In genomic region chr4:132767914-132768876, GRCm38 (mm10) we compare ENCODE assay signal across 7 mouse cellular contexts. TPM values are rescaled to one million over a fixed set of nuclear protein-coding genes. Genes with fewer than 3 reads are reported as not detected.
A peak's percentile ranks its signal among the peaks of the same experiment; 100 is the strongest.
DNase-seq lines count a peak whose midpoint lies in the region; ATAC-seq lines count a peak whose summit lies in the region.

Rpa2 (plus strand) TSS chr4:132768332.

- peaks cover 4% of the 10 kb centered on the region for H3K36me3 ChIP-seq in embryonic facial prominence, embryonic 11.5 days (replicated peaks; ENCODE audit: control insufficient read depth, insufficient read depth, low read depth, low read length)
- H3K36me3 ChIP-seq in limb, embryonic 10.5 days = peaks cover 37% of the 10 kb centered on the region
- peaks cover 25% of the 10 kb centered on the region for H3K36me3 ChIP-seq in midbrain, embryonic 13.5 days

- H3K4me1 ChIP-seq in embryonic facial prominence, embryonic 11.5 days (ENCODE audit: control insufficient read depth, insufficient read depth, low read length) = no peaks in the 10 kb centered on the region
- H3K4me1 ChIP-seq in limb, embryonic 10.5 days = peaks cover 10% of the 10 kb centered on the region
- H3K4me1 ChIP-seq in midbrain, embryonic 13.5 days (replicated peaks) = peaks cover 12% of the 10 kb centered on the region

- no peaks in the 10 kb centered on the region for H3K27me3 ChIP-seq in embryonic facial prominence, embryonic 11.5 days (ENCODE audit: control insufficient read depth, insufficient read depth, low read length)
- no peaks in the 10 kb centered on the region for H3K27me3 ChIP-seq in limb, embryonic 10.5 days (ENCODE audit: low read depth, poor library complexity, severe bottlenecking)
- H3K27me3 ChIP-seq in midbrain, embryonic 13.5 days = no peaks in the 10 kb centered on the region

- H3K4me3 ChIP-seq in embryonic facial prominence, embryonic 11.5 days (ENCODE audit: low read depth, low read length) = peak within 1 kb of the TSS; percentile 84
- H3K4me3 ChIP-seq in limb, embryonic 10.5 days = peak within 1 kb of the TSS; percentile 94
- H3K4me3 ChIP-seq in midbrain, embryonic 13.5 days (replicated peaks) = peak within 1 kb of the TSS; percentile 66

- WGBS in embryonic facial prominence, embryonic 11.5 days = 0% methylated on average over 71 of the region's 71 CpGs
- WGBS in limb, embryonic 10.5 days = under 1% methylated on average over 71 of the region's 71 CpGs
- WGBS in midbrain, embryonic 13.5 days = under 1% methylated on average over 71 of the region's 71 CpGs

- 0 out of 2 replicates have a peak within 1 kb of the TSS, but pooled peaks have one; percentile 10 for H3K27ac ChIP-seq in embryonic facial prominence, embryonic 11.5 days (replicated peaks; ENCODE audit: low read depth, low read length)
- peak within 1 kb of the TSS; percentile 93 for H3K27ac ChIP-seq in limb, embryonic 10.5 days
- H3K27ac ChIP-seq in midbrain, embryonic 13.5 days = no peak within 1 kb of the TSS

- peak; percentile 95 for ATAC-seq in embryonic facial prominence, embryonic 11.5 days (replicated peaks; ENCODE audit: insufficient number of reproducible peaks, low FRiP score, low TSS enrichment, low read depth)
- ATAC-seq in granulocyte monocyte progenitor cell, adult 5-6 weeks (replicated peaks; ENCODE audit: poor library complexity, severe bottlenecking) = peak; percentile 97
- ATAC-seq in midbrain, embryonic 13.5 days = peak; percentile 98

- peak within 1 kb of the TSS; percentile 75 for H3K4me2 ChIP-seq in embryonic facial prominence, embryonic 11.5 days (ENCODE audit: low read depth, low read length)
- peak within 1 kb of the TSS; percentile 91 for H3K4me2 ChIP-seq in midbrain, embryonic 13.5 days (replicated peaks)

- H3K9ac ChIP-seq in embryonic facial prominence, embryonic 11.5 days (replicated peaks; ENCODE audit: low read length) = peak within 1 kb of the TSS; percentile 84
- peak within 1 kb of the TSS; percentile 66 for H3K9ac ChIP-seq in midbrain, embryonic 13.5 days (replicated peaks)

- peak; percentile 98 for DNase-seq in adrenal gland, postnatal 14 days
- peak; percentile 100 for DNase-seq in embryonic facial prominence, embryonic 11.5 days (ENCODE audit: low spot score)
- DNase-seq in kidney, adult 11 months = peak; percentile 99
- peak; percentile 95 for DNase-seq in limb, embryonic 10.5 days (ENCODE audit: low spot score)
- DNase-seq in spleen, adult 12 weeks (ENCODE audit: low spot score) = peak; percentile 97

- H3K9me3 ChIP-seq in embryonic facial prominence, embryonic 11.5 days (replicated peaks; ENCODE audit: control insufficient read depth, low read length) = no peaks in the 10 kb centered on the region
- no peaks in the 10 kb centered on the region for H3K9me3 ChIP-seq in limb, embryonic 10.5 days (replicated peaks)
- H3K9me3 ChIP-seq in midbrain, embryonic 13.5 days = no peaks in the 10 kb centered on the region

RNA-seq across cellular contexts. Expression of gene Rpa2, which starts in this region (rescaled TPM):
- total RNA-seq in adrenal gland, postnatal 14 days (2021) = 15.9 and 16.6 TPM in 2 replicates
- 164 and 176 TPM in 2 replicates for polyA plus RNA-seq in embryonic facial prominence, embryonic 11.5 days (2014; fragmentation: Nextera tagmentation; extraction: Ambion mirVana)
- total RNA-seq in granulocyte monocyte progenitor cell, adult 5-6 weeks (2014; fragmentation: Nextera tagmentation) = 87.0 and 114 TPM in 2 replicates
- total RNA-seq in granulocyte monocyte progenitor cell, adult 5-6 weeks (2017) = 66.8 and 69.9 TPM in 2 replicates
- polyA plus RNA-seq in limb, embryonic 10.5 days (2016; fragmentation: Nextera tagmentation; extraction: Ambion mirVana) = 188 and 199 TPM in 2 replicates
- polyA plus RNA-seq in midbrain, embryonic 13.5 days (2015; fragmentation: Nextera tagmentation; extraction: Ambion mirVana) = 58.2 and 58.6 TPM in 2 replicates
